Mouse (Mus musculus): ENCODE measurements at regions not wholly inside any gene's neighbourhood (a gene's known extent, or its start where the extent isn't known, plus 50 kb on each side); places are given as distances from the start of the nearest gene placed in this dataset.

DNA sequence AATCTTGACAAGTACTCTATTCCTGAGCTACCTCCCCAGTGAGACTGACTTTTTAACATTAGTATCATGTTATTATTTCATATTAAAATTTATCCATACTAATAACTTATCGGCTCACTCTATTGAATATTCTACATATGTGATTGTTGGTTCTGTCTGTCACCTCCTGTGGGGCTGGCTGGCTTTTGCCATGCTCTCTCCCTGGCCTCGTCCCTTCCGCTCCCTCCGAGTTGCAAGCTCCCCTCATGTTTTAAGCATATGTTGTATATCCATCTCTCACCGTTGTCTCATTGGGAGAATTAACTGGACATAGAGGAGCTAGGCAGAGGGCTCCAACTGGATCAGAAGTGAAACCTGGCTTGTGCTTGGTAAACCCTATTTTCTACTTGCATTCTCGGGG lies 81.9 kb upstream of the Klf14 start:
- no peak overlapping the region for H3K4me3 ChIP-seq
- H3K27me3 ChIP-seq (replicated peaks), result no peaks in the 10 kb centered on the region
- no peak overlapping the region for H3K27ac ChIP-seq (replicated peaks)
- no peaks in the 10 kb centered on the region for H3K36me3 ChIP-seq
- no peak overlapping the region for H3K9ac ChIP-seq
- H3K4me2 ChIP-seq, result no peak overlapping the region
- no peaks in the 10 kb centered on the region for H3K4me1 ChIP-seq
- ATAC-seq (ENCODE audit: extremely low read depth, insufficient number of reproducible peaks, low FRiP score, low TSS enrichment), result no peak
- no peaks in the 10 kb centered on the region for H3K9me3 ChIP-seq
- 79% methylated on average over 6 of the region's 6 CpGs for WGBS

DNA sequence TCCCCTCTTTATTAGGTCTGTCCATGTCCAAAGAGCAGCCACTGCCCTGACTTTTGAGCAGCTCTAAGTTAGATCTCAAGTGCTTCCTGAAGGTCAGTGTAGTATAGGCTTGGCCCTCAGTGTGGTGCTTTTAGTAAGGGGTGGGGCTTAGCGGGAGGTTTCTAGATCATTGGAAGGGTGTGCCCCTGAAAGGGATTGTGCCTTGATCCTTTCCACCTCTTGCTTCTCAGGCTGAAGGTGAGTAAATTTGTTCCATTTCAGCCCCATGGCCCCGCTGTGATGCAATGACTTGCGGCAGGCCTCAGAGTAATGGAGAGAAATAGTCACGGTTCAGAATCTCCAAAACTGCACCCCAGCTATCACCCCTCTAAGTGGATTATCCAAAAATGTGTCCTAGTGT lies 84.5 kb upstream of the Klf14 start:
- Histone ChIP-seq H3K9me3 (no peaks in the 10 kb centered on the region), H3K4me1 (no peaks in the 10 kb centered on the region), H3K4me2 (no peak overlapping the region), H3K27ac (replicated peaks) (no peak overlapping the region), H3K36me3 (no peaks in the 10 kb centered on the region), H3K4me3 (no peak overlapping the region), H3K9ac (no peak overlapping the region), H3K27me3 (replicated peaks) (no peaks in the 10 kb centered on the region)
- 77% methylated on average over 4 of the region's 4 CpGs for WGBS
- ATAC-seq (ENCODE audit: extremely low read depth, insufficient number of reproducible peaks, low FRiP score, low TSS enrichment), result no peak

DNA sequence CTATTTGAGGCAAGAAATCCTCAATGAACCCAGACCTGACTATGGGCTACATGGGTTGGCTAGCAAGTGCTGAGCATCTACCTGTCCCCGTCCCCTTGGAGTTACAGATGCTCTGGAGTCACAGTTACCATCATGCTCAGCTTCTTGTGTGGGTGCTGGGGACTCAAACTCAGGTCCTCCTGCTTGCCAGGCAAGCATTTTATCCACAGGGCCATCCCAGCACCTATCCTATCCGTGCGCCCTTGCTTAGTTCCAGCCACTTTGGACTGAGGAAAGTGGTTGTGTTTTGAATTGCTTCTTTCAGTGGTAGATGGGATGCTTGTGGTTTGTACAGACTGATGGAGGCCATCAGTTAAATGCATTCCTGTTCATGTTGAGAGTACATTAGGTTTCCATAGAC lies 85.0 kb upstream of the Klf14 start:
- Histone ChIP-seq H3K4me3 (no peak overlapping the region), H3K27ac (replicated peaks) (no peak overlapping the region), H3K4me1 (no peaks in the 10 kb centered on the region), H3K9ac (no peak overlapping the region), H3K4me2 (no peak overlapping the region), H3K36me3 (no peaks in the 10 kb centered on the region), H3K27me3 (replicated peaks) (no peaks in the 10 kb centered on the region; the same call in 1 of the 2 replicates), H3K9me3 (no peaks in the 10 kb centered on the region)
- ATAC-seq (ENCODE audit: extremely low read depth, insufficient number of reproducible peaks, low FRiP score, low TSS enrichment), result no peak
- 81% methylated on average over 3 of the region's 3 CpGs for WGBS

GRCm38 (mm10) chr6:31046197-31046596 lies 87.3 kb upstream of the Klf14 start:
- Histone ChIP-seq H3K9ac (no peak overlapping the region), H3K27me3 (replicated peaks) (no peaks in the 10 kb centered on the region; the same call in 1 of the 2 replicates), H3K27ac (replicated peaks) (no peak overlapping the region), H3K36me3 (no peaks in the 10 kb centered on the region), H3K9me3 (no peaks in the 10 kb centered on the region), H3K4me1 (no peaks in the 10 kb centered on the region), H3K4me2 (no peak overlapping the region), H3K4me3 (no peak overlapping the region)
- 58% methylated on average over 3 of the region's 3 CpGs for WGBS
- ATAC-seq (ENCODE audit: extremely low read depth, insufficient number of reproducible peaks, low FRiP score, low TSS enrichment), result no peak

GRCm38 (mm10) chr6:31048920-31049576 lies 90.2 kb upstream of the Klf14 start:
- Histone ChIP-seq H3K27me3 (replicated peaks) (no peaks in the 10 kb centered on the region; the same call in 1 of the 2 replicates), H3K4me2 (no peak overlapping the region), H3K27ac (replicated peaks) (no peak overlapping the region), H3K4me1 (no peaks in the 10 kb centered on the region), H3K9ac (no peak overlapping the region), H3K36me3 (no peaks in the 10 kb centered on the region), H3K9me3 (no peaks in the 10 kb centered on the region), H3K4me3 (no peak overlapping the region)
- no peak for ATAC-seq (ENCODE audit: extremely low read depth, insufficient number of reproducible peaks, low FRiP score, low TSS enrichment)
- 58% methylated on average over 11 of the region's 11 CpGs for WGBS

DNA sequence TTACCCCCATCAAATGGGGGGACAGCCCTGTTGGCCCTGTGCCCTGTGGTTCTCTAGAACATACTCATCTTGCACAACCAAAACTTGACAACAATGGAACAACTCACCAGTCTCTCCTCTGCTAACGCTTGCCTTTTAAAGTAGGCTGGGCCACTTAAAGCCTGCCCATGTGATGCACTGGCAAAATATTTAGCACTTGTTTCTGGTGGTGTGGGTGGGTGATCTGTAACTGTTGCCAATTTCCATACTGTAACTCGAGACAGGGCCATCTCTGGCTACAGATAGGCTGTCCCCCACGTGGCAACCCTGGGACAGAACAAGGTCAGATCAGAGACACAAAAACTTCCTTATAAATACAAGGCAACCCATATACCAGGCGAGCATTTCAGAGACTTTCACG lies 92.0 kb upstream of the Klf14 start:
- ATAC-seq (ENCODE audit: extremely low read depth, insufficient number of reproducible peaks, low FRiP score, low TSS enrichment), result no peak
- Histone ChIP-seq H3K4me3 (no peak overlapping the region), H3K4me1 (no peaks in the 10 kb centered on the region), H3K36me3 (no peaks in the 10 kb centered on the region), H3K27me3 (replicated peaks) (no peaks in the 10 kb centered on the region; the same call in 1 of the 2 replicates), H3K9me3 (no peaks in the 10 kb centered on the region), H3K9ac (no peak overlapping the region), H3K4me2 (no peak overlapping the region), H3K27ac (replicated peaks) (no peak overlapping the region)
- WGBS, result 53% methylated on average over 5 of the region's 5 CpGs

DNA sequence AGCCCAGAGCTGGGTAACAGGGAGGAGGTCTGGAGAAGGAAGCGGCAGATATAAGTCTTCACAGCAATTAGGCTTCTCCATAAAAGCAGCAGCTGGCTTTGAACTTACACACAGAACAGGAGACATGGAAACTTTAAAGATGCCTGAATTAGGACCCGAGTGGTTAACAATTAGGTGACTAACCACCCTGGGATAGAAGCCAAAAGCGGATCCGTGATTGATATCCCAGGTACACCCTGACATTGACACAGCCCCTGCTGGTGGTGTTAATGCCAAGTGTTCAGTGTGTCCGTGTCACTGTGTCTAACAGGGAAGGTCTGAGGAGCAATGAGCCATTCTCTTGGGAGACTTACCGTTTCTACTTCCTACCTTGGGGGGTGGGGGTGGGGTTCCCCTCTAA lies 92.9 kb upstream of the Klf14 start:
- Histone ChIP-seq H3K36me3 (no peaks in the 10 kb centered on the region), H3K9me3 (no peaks in the 10 kb centered on the region), H3K27ac (replicated peaks) (no peak overlapping the region), H3K4me3 (no peak overlapping the region), H3K27me3 (replicated peaks) (no peaks in the 10 kb centered on the region; the same call in 1 of the 2 replicates), H3K4me2 (no peak overlapping the region), H3K9ac (no peak overlapping the region), H3K4me1 (no peaks in the 10 kb centered on the region)
- WGBS, result 72% methylated on average over 6 of the region's 6 CpGs
- ATAC-seq (ENCODE audit: extremely low read depth, insufficient number of reproducible peaks, low FRiP score, low TSS enrichment), result no peak

DNA sequence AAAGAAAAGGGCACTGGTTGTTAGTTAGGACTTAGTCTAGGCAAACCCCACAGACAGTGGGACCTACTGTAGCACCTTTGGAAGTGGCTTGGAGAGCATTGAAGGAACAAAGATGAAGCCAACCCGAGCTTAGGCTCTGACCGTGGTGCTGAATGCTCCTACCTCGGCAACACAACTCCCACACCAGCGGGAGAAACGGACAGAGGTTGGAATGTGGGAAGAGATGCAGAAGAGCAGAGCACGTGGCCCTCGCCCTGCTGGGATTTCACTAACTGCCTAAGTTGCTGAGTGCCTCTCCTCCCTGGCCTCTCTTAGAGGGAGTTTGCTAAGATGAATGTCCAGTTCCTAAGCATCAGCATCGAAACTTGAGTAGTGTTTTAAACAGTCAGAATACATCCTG lies 94.1 kb upstream of the Klf14 start:
- ATAC-seq (ENCODE audit: extremely low read depth, insufficient number of reproducible peaks, low FRiP score, low TSS enrichment), result no peak
- no peaks in the 10 kb centered on the region for H3K36me3 ChIP-seq
- WGBS, result 12% methylated on average over 8 of the region's 8 CpGs
- no peaks in the 10 kb centered on the region for H3K4me1 ChIP-seq
- H3K4me2 ChIP-seq, result no peak overlapping the region
- no peak overlapping the region for H3K4me3 ChIP-seq
- no peaks in the 10 kb centered on the region for H3K9me3 ChIP-seq
- no peak overlapping the region for H3K9ac ChIP-seq
- H3K27ac ChIP-seq (replicated peaks), result no peak overlapping the region
- H3K27me3 ChIP-seq (replicated peaks), result no peaks in the 10 kb centered on the region; the same call in 1 of the 2 replicates

GRCm38 (mm10) chr6:31056786-31057566 lies 98.1 kb upstream of the Klf14 start:
- H3K4me3 ChIP-seq, result no peak overlapping the region
- H3K36me3 ChIP-seq, result 0 out of 2 replicates have a peak, but pooled peaks cover 4% of the 10 kb centered on the region
- H3K9ac ChIP-seq, result no peak overlapping the region
- 70% methylated on average over 12 of the region's 12 CpGs for WGBS
- no peak for ATAC-seq (ENCODE audit: extremely low read depth, insufficient number of reproducible peaks, low FRiP score, low TSS enrichment)
- no peak overlapping the region for H3K27ac ChIP-seq (replicated peaks)
- H3K4me1 ChIP-seq, result 0 out of 2 replicates have a peak, but pooled peaks cover 4% of the 10 kb centered on the region
- no peaks in the 10 kb centered on the region for H3K9me3 ChIP-seq
- no peak overlapping the region for H3K4me2 ChIP-seq
- no peaks in the 10 kb centered on the region for H3K27me3 ChIP-seq (replicated peaks)

DNA sequence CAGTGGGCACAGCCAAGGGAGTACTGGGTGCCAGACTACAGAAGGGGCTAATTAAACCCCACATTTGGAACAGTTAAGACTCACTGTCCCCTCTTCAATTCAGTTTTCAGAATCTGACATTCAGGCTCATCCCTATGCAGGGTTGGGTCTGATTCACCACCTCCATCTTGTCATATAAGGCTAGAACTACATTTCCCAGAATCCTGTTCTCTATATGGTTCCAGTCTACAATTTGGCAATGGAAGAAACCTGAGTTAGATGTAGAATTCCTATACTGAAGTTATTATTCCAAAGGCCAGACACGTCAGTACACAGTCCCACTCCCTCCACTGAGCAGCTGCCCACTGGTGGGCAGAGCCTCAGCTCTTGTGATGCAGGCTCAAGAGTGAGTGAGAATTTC lies 99.4 kb upstream of the Klf14 start:
- Histone ChIP-seq H3K36me3 (0 out of 2 replicates have a peak, but pooled peaks cover 4% of the 10 kb centered on the region), H3K4me2 (no peak overlapping the region), H3K27ac (replicated peaks) (no peak overlapping the region), H3K9ac (no peak overlapping the region), H3K4me1 (0 out of 2 replicates have a peak, but pooled peaks cover 4% of the 10 kb centered on the region), H3K27me3 (replicated peaks) (no peaks in the 10 kb centered on the region), H3K4me3 (no peak overlapping the region), H3K9me3 (no peaks in the 10 kb centered on the region)
- no peak for ATAC-seq (ENCODE audit: extremely low read depth, insufficient number of reproducible peaks, low FRiP score, low TSS enrichment)
- WGBS, result 62% methylated on average over 1 of the region's 1 CpGs

DNA sequence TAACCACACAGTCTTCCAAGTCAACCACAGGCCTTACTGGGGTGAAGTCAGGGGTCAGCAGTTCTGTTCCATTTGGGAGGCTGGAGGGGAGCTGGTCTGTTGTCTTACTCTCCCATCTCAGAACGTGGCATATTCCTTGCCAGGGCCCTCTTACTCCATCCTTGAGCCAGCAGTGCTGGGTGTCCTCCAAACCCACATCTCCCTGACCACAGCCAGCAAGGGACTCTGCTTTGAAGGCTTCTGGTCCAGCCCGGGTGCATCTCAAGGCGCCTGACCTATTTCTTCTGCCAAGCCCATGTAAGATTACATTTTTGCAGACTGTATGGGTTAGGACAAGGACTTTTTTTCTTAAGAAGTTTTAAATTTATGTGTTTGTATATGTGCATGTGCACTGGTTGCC lies 100.1 kb upstream of the Klf14 start:
- ATAC-seq (ENCODE audit: extremely low read depth, insufficient number of reproducible peaks, low FRiP score, low TSS enrichment), result no peak
- 77% methylated on average over 3 of the region's 3 CpGs for WGBS

More for the DNA sequence above, 100.1 kb upstream of the Klf14 start:
- Histone ChIP-seq H3K36me3 (0 out of 2 replicates have a peak, but pooled peaks cover 4% of the 10 kb centered on the region), H3K27ac (replicated peaks) (no peak overlapping the region), H3K4me1 (0 out of 2 replicates have a peak, but pooled peaks cover 4% of the 10 kb centered on the region), H3K9ac (no peak overlapping the region), H3K9me3 (no peaks in the 10 kb centered on the region), H3K4me3 (no peak overlapping the region), H3K27me3 (replicated peaks) (no peaks in the 10 kb centered on the region), H3K4me2 (no peak overlapping the region)
